Mouse (Mus musculus): Measurements from ENCODE around the gene Mynn. TPM values are rescaled to one million over a fixed set of nuclear protein-coding genes. Genes with fewer than 3 reads are reported as not detected.
"Not testable (repeated sequence)": the region's sequence is repeated elsewhere in the genome, so short reads cannot be mapped to it uniquely, and the experiment has no call there.

Mynn gene
- total RNA-seq (2022) = 10 to 100 TPM; 10.1 to 13.4 (median 11.9) TPM

GRCm38 (mm10) chr3:30602065-30602739, at the start of gene Mynn:
Mynn (plus strand) TSS chr3:30602065.
- peak; percentile 98 for DNase-seq (ENCODE audit: low spot score)

- no peak for DNase-seq (ENCODE audit: low spot score)
Observed at GRCm38 (mm10) chr3:30553741-30554140, 48.1 kb upstream of the Mynn start.

DNA sequence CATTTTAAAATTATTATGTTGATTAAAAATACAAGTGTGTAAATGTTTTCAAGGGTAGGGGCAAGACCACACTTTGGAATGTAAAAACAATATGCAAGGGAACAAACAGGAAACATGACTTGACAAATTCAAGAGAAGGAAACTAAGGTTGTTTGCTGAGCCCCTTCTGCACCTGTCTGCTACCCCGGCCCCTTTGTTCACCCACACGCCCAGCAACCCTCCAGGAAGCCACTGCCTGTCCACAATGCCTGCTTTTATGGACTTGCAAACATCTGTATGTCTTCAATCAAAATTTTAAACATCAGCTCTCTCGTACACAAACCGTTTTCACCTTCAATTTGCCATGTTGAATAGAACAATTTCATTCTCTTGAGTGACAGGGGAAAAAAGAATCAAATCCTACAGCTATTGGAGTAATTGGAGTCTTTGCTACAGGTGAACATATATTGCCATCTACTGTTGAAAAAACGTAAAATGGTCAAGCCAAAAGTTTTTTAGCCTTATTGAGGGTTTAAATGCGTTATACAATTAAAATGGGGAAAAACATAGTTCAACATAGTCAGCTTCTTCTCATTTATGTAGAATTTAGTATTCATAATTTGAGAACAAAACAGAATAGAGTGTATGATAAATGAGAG, 41.1 kb upstream of the Mynn start:
- no peak for DNase-seq (ENCODE audit: low spot score)

- DNase-seq (ENCODE audit: low spot score) = not testable (repeated sequence)
Observed at GRCm38 (mm10) chr3:30566333-30566732, 35.5 kb upstream of the Mynn start.

DNA sequence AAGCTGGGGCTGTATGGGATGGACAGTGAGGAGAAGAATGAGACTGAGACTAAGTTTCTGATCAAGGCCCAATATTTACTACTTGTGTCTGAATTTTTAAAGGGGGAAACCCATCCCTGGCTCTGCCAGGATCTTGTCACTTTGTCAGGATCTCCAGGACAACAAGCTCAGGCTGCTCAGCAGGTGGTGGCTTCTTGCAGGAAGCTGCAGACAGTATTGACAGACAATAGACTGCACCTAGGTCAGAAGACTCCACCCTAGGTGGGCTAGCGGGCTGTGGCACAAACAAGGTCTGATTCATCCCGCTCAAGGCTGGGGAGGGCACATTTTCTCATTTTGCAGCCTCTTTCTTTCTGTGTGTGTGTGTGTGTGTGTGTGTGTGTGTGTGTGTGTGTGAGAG, 28.3 kb upstream of the Mynn start:
- no peak for DNase-seq (ENCODE audit: low spot score)

- no peak for DNase-seq (ENCODE audit: low spot score)
Observed at GRCm38 (mm10) chr3:30588865-30589264, 13.0 kb upstream of the Mynn start.

DNA sequence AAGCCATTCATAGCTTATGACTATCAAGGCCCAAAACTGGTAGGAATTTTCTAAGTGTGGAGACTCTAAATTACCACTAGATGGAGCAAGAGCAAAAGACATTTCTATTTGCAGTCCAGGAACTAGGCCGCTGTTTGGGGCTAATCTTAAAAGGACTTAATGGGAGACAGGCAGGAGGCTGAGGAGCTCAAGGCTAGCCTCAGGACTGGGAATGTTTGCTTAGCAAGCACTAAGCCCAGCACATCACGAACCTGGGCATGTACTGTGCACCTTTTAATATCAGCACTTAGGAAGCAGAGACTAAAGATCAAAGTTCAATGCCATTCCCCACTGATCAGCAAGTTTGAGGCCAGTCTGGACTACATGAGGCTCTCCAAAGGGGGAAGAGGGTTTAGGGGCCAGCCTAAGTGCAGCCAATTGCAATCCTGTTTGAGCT, 9.4 kb upstream of the Mynn start:
- DNase-seq (ENCODE audit: low spot score) = peak; percentile 56

GRCm38 (mm10) chr3:30593719-30594485, 8.0 kb upstream of the Mynn start:
- no peak for DNase-seq (ENCODE audit: low spot score)

- DNase-seq (ENCODE audit: low spot score) = peak; percentile 31
Observed at GRCm38 (mm10) chr3:30595111-30595832, 6.6 kb upstream of the Mynn start.

DNA sequence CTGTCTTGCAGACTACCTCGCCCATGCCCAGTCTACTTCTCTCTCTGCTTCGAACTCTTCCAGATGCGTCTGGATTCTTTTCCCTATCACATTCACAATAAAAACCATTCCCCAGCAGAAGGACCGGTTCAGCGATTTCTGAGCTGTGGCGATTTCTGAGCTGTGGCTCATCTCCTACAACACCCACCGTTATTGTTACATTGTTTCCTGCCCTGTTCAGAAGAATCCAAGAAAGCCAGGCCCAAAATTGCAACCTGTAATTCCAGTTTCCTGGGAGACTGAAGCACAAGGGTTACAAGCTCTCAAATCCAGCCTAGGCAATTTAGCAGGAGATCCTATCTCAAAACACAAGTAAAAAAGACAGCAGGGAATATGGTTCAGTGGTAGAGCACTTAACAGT, 4.6 kb upstream of the Mynn start:
- DNase-seq (ENCODE audit: low spot score) = no peak

GRCm38 (mm10) chr3:30599711-30600545, 1.9 kb upstream of the Mynn start, which contains the start of gene Actrt3:
Actrt3 (minus strand) TSS chr3:30599939.
- DNase-seq (ENCODE audit: low spot score) = no peak

DNA sequence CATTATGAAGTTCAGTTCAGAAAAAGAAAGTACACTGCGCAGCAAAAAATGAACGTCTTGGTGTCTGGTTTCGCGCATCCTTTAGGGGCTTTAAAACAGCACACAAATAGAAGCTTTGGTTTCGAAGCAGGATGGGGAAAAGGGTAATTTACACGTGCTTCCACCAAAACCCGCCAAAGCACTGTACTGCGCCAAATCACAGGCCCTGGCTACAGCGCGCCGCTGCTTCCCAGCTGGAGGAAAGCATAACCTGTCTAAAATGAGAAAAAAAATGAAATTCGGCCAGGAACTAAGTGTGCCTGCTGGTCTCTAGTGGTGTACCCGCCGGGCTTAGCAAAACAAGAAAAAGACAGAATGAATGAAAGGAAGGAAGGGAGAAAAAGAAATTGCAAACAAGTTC, 1.1 kb upstream of the Mynn start:
- DNase-seq (ENCODE audit: low spot score) = peak; percentile 37

DNA sequence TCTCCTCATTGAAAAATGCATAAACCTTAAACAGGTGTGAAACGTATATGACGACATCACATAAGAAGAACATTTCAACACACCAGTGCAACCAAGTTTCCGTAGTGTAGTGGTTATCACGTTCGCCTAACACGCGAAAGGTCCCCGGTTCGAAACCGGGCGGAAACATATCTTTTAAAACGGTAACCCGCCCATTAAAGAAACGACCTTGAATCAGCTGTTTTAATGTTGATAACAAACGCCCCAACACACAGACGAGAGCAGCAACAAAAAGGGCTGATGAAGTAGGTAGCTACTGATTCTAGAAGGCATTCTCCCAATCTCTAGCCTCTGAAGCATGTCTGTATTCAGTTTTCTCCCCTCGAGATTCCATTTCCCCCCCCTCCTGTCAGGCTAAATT, 690 bp upstream of the Mynn start:
- peak; percentile 96 for DNase-seq (ENCODE audit: low spot score)

DNA sequence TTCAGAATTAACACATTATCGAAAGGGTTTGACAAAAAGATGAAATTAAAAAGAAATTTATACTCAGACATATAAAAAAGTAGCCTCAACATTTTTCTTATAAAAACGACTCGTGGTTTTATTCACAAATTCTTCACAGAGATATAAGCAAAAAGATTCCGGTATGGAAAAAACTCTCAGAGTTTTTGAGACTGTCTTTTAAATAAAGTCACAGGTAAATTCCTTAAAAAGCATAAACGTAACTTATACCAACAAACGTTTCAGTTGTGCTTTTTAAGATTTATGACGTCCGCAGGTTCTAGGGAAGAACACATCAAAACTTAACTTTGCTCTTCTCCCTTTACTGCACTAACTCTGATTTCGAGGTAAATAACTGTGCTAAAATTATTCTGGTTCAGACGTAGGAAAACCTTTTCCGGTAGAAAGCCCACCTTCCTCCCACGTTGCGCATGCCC, 228 bp upstream of the Mynn start:
- no peak for DNase-seq (ENCODE audit: low spot score)

GRCm38 (mm10) chr3:30602740-30603098, 854 bp downstream of the Mynn start:
- DNase-seq (ENCODE audit: low spot score) = no peak

- DNase-seq (ENCODE audit: low spot score) = no peak
Observed at GRCm38 (mm10) chr3:30603256-30603655, 1.4 kb downstream of the Mynn start.

GRCm38 (mm10) chr3:30608999-30609398, 7.1 kb downstream of the Mynn start:
- no peak for DNase-seq (ENCODE audit: low spot score)

DNA sequence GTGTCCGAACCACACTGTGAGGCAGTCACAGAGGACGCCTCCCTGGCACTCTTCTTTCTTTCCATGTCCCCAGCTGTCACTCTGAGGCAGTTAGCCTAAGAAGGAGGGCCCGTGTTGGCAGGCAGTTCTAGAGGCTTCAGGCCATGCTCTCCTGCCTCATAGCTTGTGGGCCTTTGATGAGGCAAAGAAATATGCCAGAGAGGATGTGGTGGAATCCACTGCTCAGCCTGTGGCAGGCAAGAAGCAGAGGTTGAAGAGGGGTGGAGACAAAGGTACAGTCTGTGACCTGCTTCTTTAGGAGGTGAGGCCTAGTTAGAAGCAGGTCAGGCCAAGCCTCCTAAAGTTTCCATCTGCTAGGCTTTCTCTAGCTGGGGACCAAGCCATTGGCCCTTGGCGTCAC, 9.1 kb downstream of the Mynn start:
- DNase-seq (ENCODE audit: low spot score) = no peak

- no peak for DNase-seq (ENCODE audit: low spot score)
Observed at GRCm38 (mm10) chr3:30620132-30620531, 18.3 kb downstream of the Mynn start.

DNA sequence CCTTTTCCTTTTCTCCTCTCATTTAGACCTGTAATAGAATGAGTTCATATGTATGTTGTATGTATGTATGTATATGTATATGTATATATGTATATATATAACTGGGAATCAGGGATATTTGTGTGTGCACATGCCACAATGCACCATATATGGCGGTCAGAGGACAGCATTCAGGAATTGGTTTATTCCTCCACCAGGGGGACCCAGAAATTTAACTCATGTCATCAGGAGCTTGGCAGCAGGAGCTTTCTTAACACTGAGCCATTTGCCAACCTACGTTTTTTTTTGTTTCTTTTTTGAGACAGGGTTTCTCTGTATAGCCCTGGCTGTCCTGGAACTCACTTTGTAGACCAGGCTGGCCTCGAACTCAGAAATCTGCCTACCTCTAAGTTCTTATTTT, 31.8 kb downstream of the Mynn start:
- no peak for DNase-seq (ENCODE audit: low spot score)

DNA sequence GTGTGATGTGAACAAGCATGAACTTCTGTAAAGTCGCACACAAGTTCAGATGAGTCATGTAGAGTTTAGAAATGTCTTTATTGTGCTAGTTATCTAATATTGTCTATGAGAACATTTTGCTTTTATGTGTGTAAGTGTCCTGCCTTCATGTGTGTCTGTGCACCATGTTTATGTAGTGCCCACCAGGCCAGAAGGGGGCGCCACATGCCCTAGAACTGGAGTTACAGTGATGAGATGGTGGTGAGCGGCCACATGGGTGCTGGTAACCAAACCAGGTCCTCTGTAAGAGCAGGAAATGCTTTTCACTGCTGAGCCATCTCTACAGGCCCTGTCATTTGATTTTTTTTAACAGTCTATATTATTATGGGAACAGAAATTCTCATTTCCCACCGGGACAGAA, 33.8 kb downstream of the Mynn start:
- DNase-seq (ENCODE audit: low spot score) = no peak
